ENCODE assay signal across 8 mouse cellular contexts in the genomic region with DNA sequence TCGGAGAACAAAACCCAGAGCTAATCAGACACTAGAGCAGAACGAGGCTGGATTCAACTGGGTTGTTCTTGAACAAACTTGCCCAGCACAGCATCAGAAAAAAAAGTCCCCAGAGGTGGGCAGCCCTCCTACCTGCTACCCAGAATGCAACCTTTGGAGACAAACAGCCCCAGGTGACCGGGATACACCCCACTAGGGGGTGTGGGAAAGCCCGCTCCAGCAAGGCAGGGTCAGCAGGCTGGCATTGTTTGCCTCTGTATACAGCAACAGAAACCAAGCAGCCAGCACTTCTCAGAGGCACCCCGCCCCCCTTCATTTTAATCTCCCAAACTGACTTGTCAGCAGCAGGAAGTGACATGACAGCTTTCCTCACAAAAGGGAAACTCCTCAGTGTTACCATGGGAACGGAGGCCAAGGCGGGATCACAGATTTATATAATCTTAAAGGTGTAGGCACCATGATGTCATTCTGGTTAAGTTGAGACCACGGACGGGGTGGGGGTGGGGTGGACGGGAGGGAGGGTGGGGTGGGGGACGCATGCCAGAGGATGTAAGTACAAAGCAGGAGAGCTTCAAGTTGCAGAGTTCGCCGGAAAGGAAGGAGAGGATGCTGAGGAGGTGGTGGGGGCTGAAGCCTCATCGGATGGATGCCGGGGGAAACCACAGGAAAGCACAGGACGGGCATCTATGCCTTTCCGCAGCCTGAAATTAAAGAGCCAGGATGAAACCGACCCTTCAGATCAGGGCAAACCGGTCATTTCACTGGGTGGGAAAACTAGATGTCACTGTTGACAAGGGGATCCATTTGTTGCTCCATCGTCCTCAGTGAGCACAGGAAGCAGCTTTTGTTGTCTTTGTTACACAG. TPM values are rescaled to one million over a fixed set of nuclear protein-coding genes. Genes with fewer than 3 reads are reported as not detected.
A peak's percentile ranks its signal among the peaks of the same experiment; 100 is the strongest.
DNase-seq lines count a peak whose midpoint lies in the region; ATAC-seq lines count a peak whose summit lies in the region.

No protein-coding gene starts in this region.

- peak overlapping the region; percentile 29 for H3K4me3 ChIP-seq in hindbrain, embryonic 14.5 days (replicated peaks; ENCODE audit: low read length)

- ATAC-seq in hindbrain, embryonic 14.5 days (ENCODE audit: low FRiP score): peak; percentile 81

- H3K4me1 ChIP-seq in hindbrain, embryonic 14.5 days (replicated peaks; ENCODE audit: control insufficient read depth, insufficient read depth, low read length): peaks cover 50% of the 10 kb centered on the region

- H3K9me3 ChIP-seq in hindbrain, embryonic 14.5 days (ENCODE audit: control insufficient read depth, low read length): no peaks in the 10 kb centered on the region

- H3K9ac ChIP-seq in hindbrain, embryonic 14.5 days: peak overlapping the region; percentile 64

- under 1% methylated on average over 20 of the region's 20 CpGs for WGBS in hindbrain, embryonic 14.5 days

- H3K27me3 ChIP-seq in hindbrain, embryonic 14.5 days (ENCODE audit: control insufficient read depth, insufficient read depth, low read length): no peaks in the 10 kb centered on the region

- H3K4me2 ChIP-seq in hindbrain, embryonic 14.5 days (replicated peaks): peak overlapping the region; percentile 63

- peak; percentile 96 for DNase-seq in Muller cell, postnatal 12 days (ENCODE audit: inconsistent ontology term)
- DNase-seq in cerebellum, adult 11 months: peak; percentile 72
- DNase-seq in forelimb bud, embryonic 11.5 days (ENCODE audit: low read depth, low spot score): peak; percentile 88
- peak; percentile 89 for DNase-seq in hindbrain, embryonic 14.5 days (ENCODE audit: low spot score)
- peak; percentile 58 to 63 for DNase-seq in layer of hippocampus, postnatal 36 days
- DNase-seq in lung, postnatal 14 days: peak; percentile 88
- DNase-seq in retina, postnatal 1 day: peak; percentile 96
- DNase-seq in urinary bladder, postnatal 4 days (ENCODE audit: low spot score in 2 of 2): peak; percentile 54 to 76

- peak overlapping the region; percentile 96 for H3K27ac ChIP-seq in hindbrain, embryonic 14.5 days

- 0 out of 2 replicates have a peak, but pooled peaks cover 5% of the 10 kb centered on the region for H3K36me3 ChIP-seq in hindbrain, embryonic 14.5 days (replicated peaks; ENCODE audit: control insufficient read depth, insufficient read depth)

RNA-seq across cellular contexts. Expression of gene Ergic1, which starts 58.2 kb away (rescaled TPM):
- 110 and 119 TPM in 2 replicates for polyA plus RNA-seq in hindbrain, embryonic 14.5 days (2014; fragmentation: Nextera tagmentation; extraction: Ambion mirVana)
- 100 to 1,000 TPM; 115 to 119 TPM for total RNA-seq in layer of hippocampus, postnatal 36 days (2021)

RNA-seq across cellular contexts. Expression of gene Dusp1, which starts 58.9 kb away (rescaled TPM):
- 31.5 and 31.6 TPM in 2 replicates for polyA plus RNA-seq in hindbrain, embryonic 14.5 days (2014; fragmentation: Nextera tagmentation; extraction: Ambion mirVana)
- total RNA-seq in layer of hippocampus, postnatal 36 days (2021): 10 to 100 TPM; 17.1 to 19.3 TPM

Comparison
In these comparisons a context has a peak if more than half of its experiments do, and no peak if none do; other contexts are left out.
1. Peak in every context shown above with its lines: DNase-seq, ATAC-seq, H3K4me3 ChIP-seq and H3K27ac ChIP-seq.